Mouse (Mus musculus) urinary bladder, postnatal 14 days (tissue): Measurements from ENCODE around the gene Lysmd4.

ENCODE experiments used
- DNase-seq: peaks from one replicate; pipeline ENCODE4 v3.0.0; 2021; ENCODE audit warnings: low spot score

The Lysmd4 gene

GRCm38 (mm10) chr7:67222220-67222862 is at the start of gene Lysmd4:
Gene Lysmd4 (plus strand): TSS chr7:67222544.
- DNase-seq: peak; percentile 98

GRCm38 (mm10) chr7:67173522-67174195 is 48.7 kb upstream of the Lysmd4 start:
- DNase-seq: no peak

- no peak for DNase-seq
Observed at GRCm38 (mm10) chr7:67183786-67184185, 38.6 kb upstream of the Lysmd4 start.

DNA sequence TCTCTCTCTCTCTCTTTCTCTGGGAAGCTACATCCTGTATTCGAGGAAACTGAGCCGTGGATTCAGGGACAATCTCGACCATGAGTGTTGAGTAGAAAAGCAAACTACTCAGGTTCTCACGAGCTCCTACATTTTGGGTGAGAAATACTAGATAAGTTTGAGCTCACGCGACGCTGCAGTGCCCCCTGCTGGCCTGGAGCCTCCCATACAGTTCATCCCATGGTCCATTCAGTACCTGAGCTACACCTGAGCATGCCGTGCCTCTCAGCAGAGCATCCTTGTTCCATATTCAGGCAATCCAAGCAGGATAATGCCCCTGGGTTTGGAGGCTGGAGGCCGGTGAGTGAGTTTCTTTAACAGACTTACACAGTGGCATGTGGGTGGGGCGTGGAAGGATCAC is 22.9 kb upstream of the Lysmd4 start:
- peak; percentile 77 for DNase-seq

GRCm38 (mm10) chr7:67203625-67204024 is 18.7 kb upstream of the Lysmd4 start:
- DNase-seq: no peak

DNA sequence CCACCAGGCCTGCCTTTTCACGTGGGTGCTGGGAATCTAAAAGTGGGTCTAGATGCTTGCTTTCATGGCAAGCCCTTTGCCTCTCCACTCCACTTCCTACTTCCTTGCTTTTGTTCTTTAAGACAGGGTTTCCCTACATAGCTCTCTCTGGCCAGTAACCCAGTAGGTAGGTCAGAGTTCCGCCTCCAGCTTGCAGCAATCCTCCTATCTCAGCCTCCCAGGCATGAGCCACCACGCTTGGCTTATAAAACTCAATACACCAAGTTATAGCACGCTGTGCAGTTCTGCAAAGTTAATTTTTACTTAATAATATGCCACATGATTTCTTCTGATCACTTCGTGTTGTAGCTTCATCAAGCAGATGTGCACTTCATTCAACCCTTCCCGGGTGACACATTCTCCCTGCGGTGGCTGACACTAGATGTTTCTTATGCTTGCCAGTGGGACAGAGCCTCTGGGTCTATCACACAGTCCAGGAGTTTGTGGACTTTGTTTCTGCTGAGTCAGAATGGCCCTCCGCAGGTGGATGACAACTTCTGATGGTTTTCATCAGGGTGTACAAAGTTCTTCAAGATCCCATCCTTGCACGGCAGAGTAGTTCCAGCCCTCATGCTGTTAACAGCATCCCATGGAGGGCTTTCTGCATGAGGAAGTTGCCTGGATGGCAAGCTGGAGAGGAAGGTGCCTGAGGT is 16.5 kb upstream of the Lysmd4 start:
- DNase-seq: no peak

GRCm38 (mm10) chr7:67206496-67206895 is 15.8 kb upstream of the Lysmd4 start:
- DNase-seq: no peak

DNA sequence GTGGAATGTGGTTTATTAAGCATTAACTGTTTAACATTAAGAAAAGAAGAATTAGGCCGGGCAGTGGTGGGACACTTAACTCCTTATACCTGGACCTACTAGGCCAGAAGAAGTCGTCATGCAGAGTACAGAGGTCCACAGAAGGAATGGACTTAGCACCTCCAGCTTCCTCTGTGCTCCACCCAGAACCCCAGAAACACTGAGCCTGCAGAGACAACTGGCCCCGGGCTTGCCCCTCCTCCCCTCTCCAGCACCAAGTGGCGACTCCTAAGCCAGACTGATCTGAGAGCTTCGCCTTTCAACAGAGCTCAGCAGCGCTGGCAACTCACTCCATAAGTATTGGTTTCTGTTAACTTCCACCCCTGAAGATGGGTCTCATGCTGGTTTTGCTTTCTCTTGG is 14.6 kb upstream of the Lysmd4 start:
- DNase-seq: no peak

GRCm38 (mm10) chr7:67208317-67208716 is 14.0 kb upstream of the Lysmd4 start:
- no peak for DNase-seq

- DNase-seq: no peak
Observed at GRCm38 (mm10) chr7:67210004-67210833, 12.1 kb upstream of the Lysmd4 start.

DNA sequence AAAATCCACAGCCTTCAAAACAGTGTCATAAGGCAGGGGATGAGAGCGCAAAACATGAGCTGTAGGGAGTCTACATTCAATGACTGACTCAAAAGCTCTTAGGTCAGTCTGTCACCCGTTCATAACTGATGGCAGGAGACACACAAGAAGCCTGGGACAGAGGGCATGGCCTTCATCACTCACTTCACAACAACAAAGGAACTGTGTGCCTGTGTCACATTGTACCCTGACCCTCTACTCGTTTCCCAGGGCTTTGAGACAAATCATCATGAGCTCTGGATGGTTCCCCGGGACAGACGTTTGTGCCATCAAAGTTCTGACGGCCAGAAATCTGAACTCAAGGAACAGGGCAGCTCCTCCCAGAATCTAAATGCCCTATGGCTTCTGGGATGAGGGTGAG is 11.0 kb upstream of the Lysmd4 start:
- no peak for DNase-seq

DNA sequence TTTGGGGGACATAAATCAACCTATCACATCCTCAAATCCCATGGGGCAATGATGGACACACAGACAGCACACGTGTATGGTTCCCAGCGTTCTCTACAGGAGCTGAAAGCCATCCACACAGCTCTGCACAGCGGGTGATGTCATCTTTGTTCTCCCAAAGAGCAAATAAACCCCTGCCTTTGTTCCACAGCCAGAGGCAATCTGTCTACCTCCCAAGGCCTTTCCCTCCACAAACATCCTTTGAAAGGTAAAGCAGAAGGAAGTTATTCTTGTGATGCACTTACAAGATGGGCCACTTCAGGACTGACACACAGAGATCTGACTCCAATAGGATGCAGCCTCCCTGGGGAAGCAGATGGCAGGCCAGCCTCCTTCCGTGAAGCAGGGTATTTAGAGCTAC is 10.4 kb upstream of the Lysmd4 start:
- no peak for DNase-seq

DNA sequence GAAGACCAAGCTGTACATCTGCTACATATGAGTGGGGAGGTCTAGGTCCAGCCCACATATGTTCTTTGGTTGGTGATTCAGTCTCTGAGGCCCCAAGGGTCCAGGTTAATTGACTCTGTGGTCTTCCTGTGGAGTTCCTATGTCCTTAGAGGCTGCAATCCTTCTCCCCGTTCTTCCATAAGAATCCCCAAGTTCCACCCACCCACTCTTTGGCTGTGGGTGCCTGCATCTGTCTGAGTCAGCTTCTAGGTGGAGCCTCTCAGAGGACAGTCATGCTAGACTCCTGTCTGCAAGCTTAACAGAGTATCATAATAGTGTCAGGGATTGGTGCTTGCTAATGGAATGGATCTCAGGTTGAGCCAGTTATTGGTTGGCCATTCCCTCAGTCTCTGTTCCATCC is 8.8 kb upstream of the Lysmd4 start:
- DNase-seq: no peak

GRCm38 (mm10) chr7:67216351-67216750 is 6.0 kb upstream of the Lysmd4 start:
- no peak for DNase-seq

GRCm38 (mm10) chr7:67217025-67217424 is 5.3 kb upstream of the Lysmd4 start:
- peak; percentile 72 for DNase-seq

DNA sequence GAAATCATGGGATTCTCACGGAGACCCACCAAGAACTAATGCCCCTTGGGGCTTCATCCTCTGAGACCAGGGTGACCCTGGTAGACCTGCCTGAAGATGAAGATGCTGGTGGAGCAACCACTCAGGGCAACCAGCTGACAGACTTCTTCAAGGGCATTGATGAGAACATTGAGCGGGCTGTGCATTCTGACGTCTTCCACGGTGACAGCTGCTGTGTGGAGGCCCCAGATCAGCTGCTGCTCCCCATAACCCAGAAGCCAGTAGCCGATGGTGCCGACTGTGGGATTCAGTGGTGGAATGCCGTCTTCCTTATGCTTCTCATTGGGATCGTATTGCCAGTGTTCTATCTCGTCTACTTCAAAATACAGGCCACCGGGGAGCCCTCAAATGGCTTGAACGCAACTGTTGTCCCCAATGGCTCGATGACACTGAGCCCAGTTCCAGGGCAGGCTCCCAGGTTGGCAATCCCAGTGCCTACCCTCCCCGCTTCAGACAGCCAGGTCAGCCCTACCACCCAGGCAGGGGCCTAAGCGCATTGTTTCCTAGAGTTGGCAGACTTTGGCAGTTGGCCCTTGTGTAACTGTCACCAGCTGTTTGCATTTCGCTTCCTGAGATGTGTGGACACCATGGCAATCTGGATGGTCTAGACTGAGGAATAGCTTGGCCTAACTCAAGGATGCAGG is 3.7 kb downstream of the Lysmd4 start:
- no peak for DNase-seq

GRCm38 (mm10) chr7:67227538-67227937 is 5.2 kb downstream of the Lysmd4 start:
- no peak for DNase-seq

DNA sequence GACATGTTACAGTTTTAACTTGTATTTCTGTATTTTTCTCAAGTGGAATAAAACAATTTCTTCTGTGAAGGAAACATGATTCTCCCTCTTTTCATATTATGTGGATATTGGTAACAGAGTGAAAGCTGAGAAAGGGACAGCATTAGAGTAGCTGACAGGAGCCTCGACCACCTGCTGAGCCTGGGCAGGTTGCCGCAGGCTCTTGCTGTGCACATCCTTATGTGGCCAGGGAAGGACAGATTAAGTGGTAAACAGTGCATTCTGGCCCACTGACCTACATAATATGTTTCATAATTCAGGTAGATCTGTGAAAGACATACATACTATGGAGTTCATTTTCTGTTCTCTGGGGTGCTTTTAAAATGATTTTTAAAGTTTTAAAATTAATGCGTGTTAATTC is 6.0 kb downstream of the Lysmd4 start:
- DNase-seq: no peak

DNA sequence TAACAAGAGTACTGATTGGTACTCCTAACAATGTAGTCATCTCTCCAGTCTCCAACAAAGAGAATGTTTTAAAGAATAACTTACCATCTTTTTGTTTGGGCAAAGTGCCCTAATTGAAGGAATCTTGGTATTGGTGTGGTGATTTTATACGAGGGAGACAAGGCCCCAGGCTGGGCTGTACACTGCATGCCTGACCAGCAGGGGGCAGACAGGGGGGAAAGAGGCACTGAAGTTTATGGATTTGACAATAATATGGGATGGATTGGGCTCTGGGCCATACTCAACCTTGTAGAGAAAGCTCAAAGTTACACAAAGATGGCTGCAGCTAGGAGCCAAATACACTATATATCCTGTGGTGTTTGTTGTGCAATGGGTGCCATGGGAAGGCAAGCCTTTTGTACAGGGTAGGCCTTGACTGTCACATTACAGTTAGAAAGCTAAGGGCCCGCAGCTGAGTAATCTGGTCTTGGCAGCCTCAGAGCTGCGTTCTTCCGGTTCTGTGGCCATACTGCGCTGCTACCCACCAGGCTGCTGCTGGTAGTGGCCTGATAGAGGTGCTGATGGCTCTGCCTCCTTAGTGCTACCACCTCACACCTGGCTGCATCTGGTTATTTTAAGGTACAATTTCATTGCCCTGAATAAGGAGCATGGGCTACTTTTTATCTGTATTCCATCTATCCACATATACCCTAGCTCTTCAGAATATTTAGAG is 6.7 kb downstream of the Lysmd4 start:
- peak; percentile 46 for DNase-seq

- no peak for DNase-seq
Observed at GRCm38 (mm10) chr7:67229701-67230100, 7.4 kb downstream of the Lysmd4 start.

GRCm38 (mm10) chr7:67230221-67230620 is 7.9 kb downstream of the Lysmd4 start:
- DNase-seq: peak; percentile 2
